Mouse (Mus musculus) lung, embryonic 14.5 days (tissue): ENCODE data around the gene Tmprss12. TPM values are rescaled to one million over a fixed set of nuclear protein-coding genes. Genes with fewer than 3 reads are reported as not detected.
"Not testable (repeated sequence)": the region's sequence is repeated elsewhere in the genome, so short reads cannot be mapped to it uniquely, and the experiment has no call there.

Experiments
- ATAC-seq: fragments of 200-750 bp; cut with Nextera tagmentation; 2 replicates; pipeline ENCODE4 v1.8.0; 2017; ENCODE audit warnings: mild to moderate bottlenecking, moderate TSS enrichment, moderate library complexity; ENCODE audit not compliant: insufficient read depth
- DNase-seq: peaks from one replicate; pipeline ENCODE4 v3.0.0-alpha.2; 2015
- H3K27ac ChIP-seq: fragments of 300-500 bp; sonication (generic); 2 replicates; pipeline ENCODE4 v1.5.1; 2014; ENCODE audit warnings: low read depth, mild to moderate bottlenecking, moderate library complexity
- H3K27me3 ChIP-seq: fragments of 300-500 bp; sonication (generic); 2 replicates; pipeline ENCODE4 v1.6.1; 2014; ENCODE audit warnings: low read length, control low read depth; ENCODE audit not compliant: insufficient read depth
- H3K36me3 ChIP-seq: fragments of 300-500 bp; sonication (generic); 2 replicates; pipeline ENCODE4 v1.6.1; 2014; ENCODE audit warnings: control low read depth; ENCODE audit not compliant: insufficient read depth
- H3K4me1 ChIP-seq: fragments of 300-500 bp; sonication (generic); 2 replicates; pipeline ENCODE4 v1.6.1; 2014; ENCODE audit warnings: antibody characterized with exemption, control low read depth; ENCODE audit not compliant: insufficient read depth
- H3K4me2 ChIP-seq: fragments of 300-500 bp; sonication (generic); 2 replicates; pipeline ENCODE4 v1.6.1; 2014; ENCODE audit warnings: mild to moderate bottlenecking
- H3K4me3 ChIP-seq: fragments of 300-500 bp; sonication (generic); 2 replicates; pipeline ENCODE4 v1.5.1; 2014; ENCODE audit warnings: low read depth, low read length
- H3K9ac ChIP-seq: fragments of 300-500 bp; sonication (generic); 2 replicates; pipeline ENCODE4 v1.6.1; 2014
- H3K9me3 ChIP-seq: fragments of 300-500 bp; sonication (generic); 2 replicates; pipeline ENCODE4 v1.6.1; 2016; ENCODE audit warnings: low read depth, low read length, control low read depth
- CTCF ChIP-seq: IDR thresholded peaks from 2 replicates; pipeline ENCODE4 v1.5.1; 2016; ENCODE audit warnings: antibody characterized with exemption, low read depth
- WGBS: fragments of 180-500 bp; shearing (Covaris S2); extraction: QIAGEN DNeasy Blood & Tissue Kit; methylation state at CpG from one replicate; pipeline ENCODE4 v1.1.7; 2014; 5-methylcytosine and 5-hydroxymethylcytosine counted together
- polyA plus RNA-seq: library from polyadenylated mRNA; unstranded; fragments of >200 nt; fragmentation: Nextera tagmentation; extraction: Ambion mirVana; gene quantifications from 2 replicates; pipeline ENCODE4 v1.2.1, GENCODE M21; 2014

Tmprss12 gene
- polyA plus RNA-seq, 1 experiment from 2014 or later: not detected

DNA sequence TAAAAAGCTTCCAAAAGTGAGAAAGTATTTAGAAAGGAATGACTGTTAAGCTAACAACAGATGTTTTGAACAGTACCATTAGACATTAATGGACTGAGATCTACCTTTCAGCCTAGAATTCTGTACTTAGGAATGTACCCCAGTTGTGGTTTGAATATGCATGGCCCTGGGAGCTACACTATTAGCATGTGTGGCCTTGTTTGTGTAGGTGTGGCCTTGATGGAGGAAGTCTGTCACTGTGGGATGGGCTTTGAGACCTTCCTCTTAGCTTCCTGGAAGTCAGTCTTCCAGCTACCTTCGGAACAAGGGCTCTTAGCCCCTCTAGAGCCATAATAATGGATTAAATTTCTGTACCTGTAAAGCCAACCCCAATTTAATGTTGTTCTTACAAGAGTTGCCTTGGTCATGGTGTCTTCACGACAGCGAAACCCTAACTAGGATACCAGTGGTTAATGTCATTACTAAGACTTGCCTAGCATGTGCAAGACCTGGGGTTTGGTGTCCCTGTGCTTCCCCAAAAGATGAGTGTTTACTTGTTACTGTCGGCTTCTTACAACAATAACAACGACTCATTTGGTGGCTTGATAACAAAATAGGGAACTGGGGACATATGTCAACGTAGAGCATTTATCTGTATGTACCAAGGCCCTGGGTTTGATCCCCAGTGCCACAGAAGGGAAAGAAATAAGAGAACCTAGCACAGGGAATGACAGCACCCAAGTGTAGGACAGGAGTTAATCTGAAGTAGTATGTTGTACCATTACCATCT, 31.8 kb upstream of the Tmprss12 start:
- no peaks in the 10 kb centered on the region for H3K4me1 ChIP-seq
- H3K4me3 ChIP-seq: no peak overlapping the region
- ATAC-seq (no peak), DNase-seq (no peak)
- H3K9me3 ChIP-seq: no peaks in the 10 kb centered on the region
- no peak overlapping the region for H3K27ac ChIP-seq
- H3K4me2 ChIP-seq: no peak overlapping the region
- no peak overlapping the region for H3K9ac ChIP-seq
- peaks cover 98% of the 10 kb centered on the region for H3K36me3 ChIP-seq
- H3K27me3 ChIP-seq: no peaks in the 10 kb centered on the region
- no peak for TF ChIP-seq CTCF
- WGBS: 91% methylated on average over 6 of the region's 6 CpGs

DNA sequence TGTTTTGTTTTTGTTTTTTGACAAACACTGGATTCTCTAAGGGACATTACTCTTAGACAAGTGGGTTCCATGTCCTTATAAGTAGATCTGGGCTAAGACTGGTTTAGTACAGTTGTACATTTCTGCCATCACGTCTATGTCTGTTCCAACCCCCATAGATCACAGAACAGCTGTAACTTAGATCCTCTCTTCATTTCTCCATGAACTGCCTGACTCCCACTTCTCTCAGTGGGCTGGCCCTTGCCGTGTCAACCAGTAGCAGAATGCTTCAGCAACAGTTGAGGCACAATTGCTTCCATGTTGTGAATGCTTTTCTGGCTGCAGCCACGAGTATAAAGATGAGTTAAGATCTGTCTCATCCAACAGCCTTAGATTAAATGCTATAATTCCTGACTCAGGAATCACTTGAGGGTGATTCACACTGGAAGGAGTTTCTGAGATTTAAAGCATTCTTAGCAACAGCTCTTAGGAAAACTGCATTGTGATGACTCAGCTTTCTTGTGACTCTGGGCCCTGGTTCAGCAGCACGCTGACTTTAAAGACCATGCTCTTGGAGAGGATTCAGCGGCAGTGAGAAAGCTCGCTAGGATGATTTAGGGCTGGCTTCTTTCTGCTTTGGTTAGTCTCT, 29.4 kb upstream of the Tmprss12 start:
- Histone ChIP-seq H3K4me2 (no peak overlapping the region), H3K9ac (no peak overlapping the region), H3K4me3 (no peak overlapping the region), H3K36me3 (peaks cover 97% of the 10 kb centered on the region), H3K27ac (no peak overlapping the region), H3K27me3 (no peaks in the 10 kb centered on the region), H3K4me1 (no peaks in the 10 kb centered on the region), H3K9me3 (no peaks in the 10 kb centered on the region)
- DNase-seq (no peak), ATAC-seq (no peak)
- TF ChIP-seq CTCF: no peak
- WGBS: 81% methylated on average over 6 of the region's 6 CpGs

DNA sequence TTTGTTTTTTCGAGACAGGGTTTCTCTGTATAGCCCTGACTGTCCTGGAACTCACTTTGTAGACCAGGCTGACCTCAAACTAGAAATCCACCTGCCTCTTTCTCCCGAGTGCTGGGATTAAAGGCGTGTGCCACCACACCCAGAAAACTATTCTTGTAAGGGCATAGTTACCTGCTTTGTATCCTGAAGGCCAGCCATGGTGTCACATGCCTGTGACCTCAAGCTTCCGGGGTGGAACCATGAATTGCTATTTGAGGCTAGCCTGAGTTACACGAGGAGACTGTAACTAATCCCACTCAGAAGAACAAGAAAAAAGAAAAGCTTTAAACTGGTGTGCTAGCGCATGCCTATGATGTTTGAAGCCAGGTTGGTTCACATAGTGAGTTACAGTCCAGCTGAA, 24.3 kb upstream of the Tmprss12 start:
- ATAC-seq (no peak), DNase-seq (no peak)
- H3K27ac ChIP-seq: no peak overlapping the region
- no peak for TF ChIP-seq CTCF
- no peaks in the 10 kb centered on the region for H3K9me3 ChIP-seq
- 84% methylated on average over 6 of the region's 6 CpGs for WGBS
- no peak overlapping the region for H3K4me2 ChIP-seq
- H3K36me3 ChIP-seq: peaks cover 82% of the 10 kb centered on the region
- no peaks in the 10 kb centered on the region for H3K4me1 ChIP-seq
- no peak overlapping the region for H3K9ac ChIP-seq
- no peak overlapping the region for H3K4me3 ChIP-seq
- no peaks in the 10 kb centered on the region for H3K27me3 ChIP-seq

DNA sequence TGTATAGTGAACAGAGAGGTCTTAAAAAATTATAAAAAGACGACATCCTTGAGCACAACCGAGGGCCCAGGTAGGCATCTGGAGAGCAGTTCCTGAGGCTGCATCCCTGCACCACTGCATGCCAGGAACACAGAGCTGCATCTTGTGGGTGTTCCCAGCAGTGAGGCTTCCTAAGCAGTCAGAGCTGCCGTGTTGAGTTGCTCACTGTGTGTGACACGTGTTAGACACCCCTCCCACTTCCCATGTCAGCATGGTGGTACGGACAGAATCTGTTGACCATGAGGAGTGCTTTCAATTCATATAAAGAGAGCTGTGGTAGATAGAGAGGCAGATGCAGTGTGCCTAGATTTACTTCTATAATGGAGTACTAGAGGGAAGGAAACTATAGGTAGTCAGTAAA, 23.3 kb upstream of the Tmprss12 start:
- H3K4me1 ChIP-seq: no peaks in the 10 kb centered on the region
- H3K4me3 ChIP-seq: no peak overlapping the region
- no peak for TF ChIP-seq CTCF
- no peaks in the 10 kb centered on the region for H3K9me3 ChIP-seq
- H3K9ac ChIP-seq: no peak overlapping the region
- 82% methylated on average over 5 of the region's 5 CpGs for WGBS
- ATAC-seq (no peak), DNase-seq (no peak)
- no peaks in the 10 kb centered on the region for H3K27me3 ChIP-seq
- no peak overlapping the region for H3K27ac ChIP-seq
- no peak overlapping the region for H3K4me2 ChIP-seq
- peaks cover 81% of the 10 kb centered on the region for H3K36me3 ChIP-seq

DNA sequence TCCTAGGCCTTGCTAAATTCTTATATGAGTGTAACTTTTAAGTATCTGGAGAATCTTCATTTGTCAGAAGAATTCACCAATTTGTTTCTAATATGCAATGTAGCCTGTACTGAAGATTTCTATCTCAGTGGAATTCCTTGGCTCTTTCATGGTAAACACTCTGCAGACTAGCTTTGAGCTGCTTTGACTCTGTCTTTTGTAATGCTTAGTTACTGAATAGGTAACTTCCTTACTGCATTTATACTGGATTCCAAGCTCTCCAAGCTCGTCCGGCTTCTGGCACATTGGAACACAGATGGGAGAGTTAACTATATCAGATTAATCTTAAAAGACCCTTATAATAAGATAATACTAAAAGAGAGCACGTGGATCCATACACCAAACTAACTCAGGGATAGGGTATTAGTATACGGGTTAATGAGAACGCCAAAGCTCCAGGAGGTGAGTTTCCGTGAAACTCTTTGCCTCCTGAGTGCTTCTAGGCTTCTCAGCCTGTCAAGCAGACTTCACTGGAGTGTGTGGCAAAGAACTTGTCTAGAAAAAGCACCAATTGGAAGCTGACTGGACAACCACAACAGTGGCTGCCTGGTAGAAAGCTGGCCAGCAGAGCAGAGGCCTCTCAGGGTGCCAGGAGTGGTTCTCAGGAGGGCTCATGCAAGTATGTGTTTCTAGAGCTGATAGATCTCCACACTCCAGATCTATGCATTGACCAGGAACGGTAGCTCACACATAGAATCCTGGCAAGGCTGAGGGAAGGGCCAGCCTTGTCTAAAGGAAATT, 21.8 kb upstream of the Tmprss12 start:
- Histone ChIP-seq H3K27ac (no peak overlapping the region), H3K9ac (no peak overlapping the region), H3K4me3 (no peak overlapping the region), H3K9me3 (no peaks in the 10 kb centered on the region), H3K4me1 (no peaks in the 10 kb centered on the region), H3K36me3 (peaks cover 66% of the 10 kb centered on the region), H3K27me3 (no peaks in the 10 kb centered on the region), H3K4me2 (no peak overlapping the region)
- no peak for TF ChIP-seq CTCF
- no peak for DNase-seq
- WGBS: 93% methylated on average over 7 of the region's 7 CpGs
- no peak for ATAC-seq

DNA sequence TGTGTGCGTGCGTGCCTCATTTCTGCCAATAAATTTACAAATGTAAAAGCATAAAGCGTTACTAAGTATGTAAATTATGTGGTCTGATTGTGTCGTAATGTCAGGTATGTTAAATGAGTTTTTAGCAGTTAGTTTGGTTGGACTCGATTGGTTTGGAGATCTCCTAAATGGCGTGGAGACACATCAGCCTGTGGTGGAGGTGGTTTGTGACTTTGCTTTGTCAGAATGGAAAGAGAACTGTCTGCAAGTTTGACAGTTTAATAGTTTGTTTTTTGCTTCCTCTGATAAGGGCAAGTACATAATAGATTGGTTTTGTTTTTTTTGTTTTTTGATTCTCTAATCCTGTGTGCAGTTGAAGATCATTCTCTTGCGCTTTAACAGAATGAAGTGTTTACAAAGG, 20.3 kb upstream of the Tmprss12 start:
- not testable (repeated sequence) for H3K27ac ChIP-seq, DNase-seq, H3K4me1 ChIP-seq, H3K4me2 ChIP-seq, H3K27me3 ChIP-seq, ATAC-seq, H3K9ac ChIP-seq, H3K4me3 ChIP-seq, H3K9me3 ChIP-seq
- peaks cover 51% of the 10 kb centered on the region for H3K36me3 ChIP-seq
- WGBS: 92% methylated on average over 6 of the region's 7 CpGs
